Mouse (Mus musculus) lung, postnatal 0 days (tissue): Measurements from ENCODE around the gene Ssh2. TPM values are rescaled to one million over a fixed set of nuclear protein-coding genes. Genes with fewer than 3 reads are reported as not detected.
A peak's percentile ranks its signal among the peaks of the same experiment; 100 is the strongest.

Source experiments
- ATAC-seq: fragments of 200-750 bp; cut with Nextera tagmentation; 2 replicates; pipeline ENCODE4 v1.8.0; 2017; ENCODE audit warnings: moderate library complexity
- DNase-seq: peaks from one replicate; pipeline ENCODE4 v3.0.0-alpha.2; 2016; ENCODE audit warnings: low spot score
- H3K27ac ChIP-seq: fragments of 300-500 bp; sonication (generic); 2 replicates; pipeline ENCODE4 v1.5.1; 2014; ENCODE audit warnings: antibody characterized with exemption, mild to moderate bottlenecking, low read length, mixed read lengths
- H3K27me3 ChIP-seq: fragments of 300-500 bp; sonication (generic); replicated peaks from 2 replicates; pipeline ENCODE4 v1.6.1; 2014; ENCODE audit warnings: low read length, mixed read lengths; ENCODE audit not compliant: insufficient read depth
- H3K36me3 ChIP-seq: fragments of 300-500 bp; sonication (generic); 2 replicates; pipeline ENCODE4 v1.6.1; 2014; ENCODE audit warnings: low read length, mixed read lengths; ENCODE audit not compliant: insufficient read depth
- H3K4me1 ChIP-seq: fragments of 300-500 bp; sonication (generic); 2 replicates; pipeline ENCODE4 v1.6.1; 2014; ENCODE audit warnings: antibody characterized with exemption, low read depth, low read length, mixed read lengths; ENCODE audit not compliant: insufficient read depth
- H3K4me2 ChIP-seq: fragments of 300-500 bp; sonication (generic); replicated peaks from 2 replicates; pipeline ENCODE4 v1.6.1; 2014; ENCODE audit warnings: low read depth, mild to moderate bottlenecking, low read length, moderate library complexity, mixed read lengths
- H3K4me3 ChIP-seq: fragments of 300-500 bp; sonication (generic); 2 replicates; pipeline ENCODE4 v1.5.1; 2014; ENCODE audit warnings: low read depth, low read length
- H3K9ac ChIP-seq: fragments of 300-500 bp; sonication (generic); replicated peaks from 2 replicates; pipeline ENCODE4 v1.6.1; 2014; ENCODE audit warnings: low read depth, mild to moderate bottlenecking
- H3K9me3 ChIP-seq: fragments of 300-500 bp; sonication (generic); 2 replicates; pipeline ENCODE4 v1.6.1; 2016; ENCODE audit warnings: low read length, mixed read lengths
- CTCF ChIP-seq: IDR thresholded peaks from 2 replicates; pipeline ENCODE4 v1.5.1; 2016; ENCODE audit warnings: antibody characterized with exemption, mild to moderate bottlenecking
- EP300 ChIP-seq: IDR thresholded peaks from 2 replicates; pipeline ENCODE4 v1.6.1; 2016; ENCODE audit warnings: antibody characterized with exemption, mild to moderate bottlenecking, control low read depth
- WGBS: fragments of 180-500 bp; shearing (Covaris S2); extraction: QIAGEN DNeasy Blood & Tissue Kit; methylation state at CpG from one replicate; pipeline ENCODE4 v1.1.7; 2014; 5-methylcytosine and 5-hydroxymethylcytosine counted together
- polyA plus RNA-seq: library from polyadenylated mRNA; unstranded; fragments of >200 nt; fragmentation: Nextera tagmentation; extraction: Ambion mirVana; gene quantifications from 2 replicates; pipeline ENCODE4 v1.2.1, GENCODE M21; 2015

Ssh2 gene
- polyA plus RNA-seq, 1 experiment from 2014 or later, result 13.2 TPM

DNA sequence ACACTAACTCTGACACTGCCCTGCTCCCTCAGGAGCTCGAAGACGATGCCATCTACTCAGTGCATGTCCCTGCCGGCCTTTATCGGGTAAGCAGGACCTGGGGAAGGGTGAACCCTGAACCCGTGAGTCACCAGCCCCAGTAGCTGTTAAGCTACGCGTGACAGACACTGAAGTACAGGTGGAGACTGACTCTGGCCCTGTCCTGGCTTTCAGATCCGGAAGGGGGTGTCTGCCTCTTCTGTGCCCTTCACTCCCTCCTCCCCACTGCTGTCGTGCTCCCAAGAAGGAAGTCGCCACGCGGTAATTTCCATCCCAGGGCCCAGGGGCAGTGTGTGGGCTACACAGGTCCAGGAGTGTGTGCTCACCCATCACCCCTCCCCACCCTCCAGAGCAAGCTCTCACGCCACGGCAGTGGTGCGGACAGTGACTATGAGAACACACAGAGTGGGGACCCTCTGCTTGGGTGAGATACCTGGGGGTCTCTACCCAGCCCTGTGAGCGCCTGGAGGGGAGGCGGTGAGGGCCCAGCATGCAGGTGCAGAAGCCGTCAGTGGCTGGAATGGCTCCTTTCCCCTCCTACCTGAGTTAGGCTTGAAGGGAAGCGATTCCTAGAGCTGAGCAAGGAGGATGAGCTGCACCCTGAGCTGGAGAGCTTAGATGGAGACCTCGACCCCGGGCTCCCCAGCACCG, 289.3 kb downstream of the Ssh2 start:
- H3K9ac ChIP-seq, result no peak overlapping the region
- H3K4me2 ChIP-seq, result no peak overlapping the region
- ATAC-seq (no peak), DNase-seq (no peak)
- H3K4me1 ChIP-seq, result no peaks in the 10 kb centered on the region
- no peaks in the 10 kb centered on the region for H3K9me3 ChIP-seq
- WGBS, result 86% methylated on average over 21 of the region's 22 CpGs
- no peak overlapping the region for H3K27ac ChIP-seq
- no peaks in the 10 kb centered on the region for H3K27me3 ChIP-seq
- TF ChIP-seq EP300 (no peak), CTCF (no peak)
- H3K4me3 ChIP-seq, result no peak overlapping the region
- H3K36me3 ChIP-seq, result peaks cover 32% of the 10 kb centered on the region

DNA sequence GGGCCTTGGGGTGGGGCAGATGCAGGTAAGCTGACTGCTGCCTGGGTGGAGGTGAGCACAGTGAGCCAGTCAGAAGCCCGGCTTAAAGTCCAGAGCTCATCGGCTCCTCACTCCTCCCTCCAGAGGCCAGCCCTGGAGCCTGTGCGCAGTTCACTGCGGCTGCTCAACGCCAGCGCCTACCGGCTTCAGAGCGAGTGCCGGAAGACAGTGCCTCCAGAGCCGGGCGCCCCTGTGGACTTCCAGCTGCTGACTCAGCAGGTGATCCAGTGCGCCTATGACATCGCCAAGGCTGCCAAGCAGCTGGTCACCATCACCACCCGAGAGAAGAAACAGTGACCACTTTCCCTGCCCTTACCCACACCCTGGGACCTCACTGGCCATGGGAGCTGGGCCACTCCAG, 290.2 kb downstream of the Ssh2 start:
- H3K9ac ChIP-seq, result no peak overlapping the region
- H3K4me3 ChIP-seq, result no peak overlapping the region
- DNase-seq (no peak), ATAC-seq (no peak)
- TF ChIP-seq CTCF (no peak), EP300 (no peak)
- no peak overlapping the region for H3K27ac ChIP-seq
- peaks cover 29% of the 10 kb centered on the region for H3K36me3 ChIP-seq
- no peaks in the 10 kb centered on the region for H3K27me3 ChIP-seq
- H3K4me2 ChIP-seq, result no peak overlapping the region
- no peaks in the 10 kb centered on the region for H3K9me3 ChIP-seq
- 82% methylated on average over 14 of the region's 14 CpGs for WGBS
- H3K4me1 ChIP-seq, result no peaks in the 10 kb centered on the region

- Histone ChIP-seq H3K27me3 (no peaks in the 10 kb centered on the region), H3K9ac (no peak overlapping the region), H3K4me1 (no peaks in the 10 kb centered on the region), H3K27ac (no peak overlapping the region), H3K4me3 (no peak overlapping the region), H3K9me3 (no peaks in the 10 kb centered on the region), H3K4me2 (no peak overlapping the region), H3K36me3 (peaks cover 29% of the 10 kb centered on the region)
- TF ChIP-seq CTCF (no peak), EP300 (no peak)
- WGBS, result 72% methylated on average over 6 of the region's 6 CpGs
- DNase-seq (no peak), ATAC-seq (no peak)
These were observed 290.9 kb downstream of the Ssh2 start for GRCm38 (mm10) chr11:77506941-77507340.

GRCm38 (mm10) chr11:77507426-77507825, 291.3 kb downstream of the Ssh2 start:
- Histone ChIP-seq H3K4me1 (peaks cover 3% of the 10 kb centered on the region; the same call in 1 of the 2 replicates), H3K4me2 (no peak overlapping the region), H3K27ac (no peak overlapping the region), H3K4me3 (no peak overlapping the region), H3K36me3 (peaks cover 29% of the 10 kb centered on the region), H3K9ac (no peak overlapping the region), H3K27me3 (no peaks in the 10 kb centered on the region), H3K9me3 (no peaks in the 10 kb centered on the region)
- ATAC-seq, result no peak
- WGBS, result 71% methylated on average over 4 of the region's 4 CpGs
- no peak for DNase-seq
- TF ChIP-seq CTCF (no peak), EP300 (no peak)

GRCm38 (mm10) chr11:77508068-77509021, 292.3 kb downstream of the Ssh2 start:
- DNase-seq (peak; percentile 92), ATAC-seq (peak; percentile 76)
- Histone ChIP-seq H3K4me3 (0 out of 2 replicates have a peak overlapping the region, but pooled peaks have one; percentile 20), H3K4me1 (peaks cover 5% of the 10 kb centered on the region; the same call in 1 of the 2 replicates), H3K9ac (no peak overlapping the region; the same call in 1 of the 2 replicates), H3K27ac (no peak overlapping the region), H3K36me3 (peaks cover 24% of the 10 kb centered on the region; the same call in 1 of the 2 replicates), H3K9me3 (no peaks in the 10 kb centered on the region), H3K4me2 (peak overlapping the region; percentile 71), H3K27me3 (no peaks in the 10 kb centered on the region)
- TF ChIP-seq EP300, result no peak
- peak; percentile 94 for TF ChIP-seq CTCF
- 19% methylated on average over 48 of the region's 49 CpGs for WGBS

Other genes with a start within 250 kb of the Ssh2 start
- gene Slc6a4, start 217.7 kb upstream of the Ssh2 start, polyA plus RNA-seq, result 1.8 and 2.4 TPM in 2 replicates
- 58.5 and 59.7 TPM in 2 replicates for gene Nsrp1, start 137.9 kb upstream of the Ssh2 start, polyA plus RNA-seq
- 0.26 and 0.31 TPM in 2 replicates for gene Efcab5, start 27.3 kb upstream of the Ssh2 start, polyA plus RNA-seq
- gene Coro6, start 246.1 kb downstream of the Ssh2 start, polyA plus RNA-seq, result 0.26 and 0.45 TPM in 2 replicates